Mouse (Mus musculus) Muller cell, postnatal 12 days (primary cell): ENCODE measurements around the gene Pola2.

Experiments
- DNase-seq: peaks from one replicate; pipeline ENCODE4 v3.0.0-alpha.2; 2015; ENCODE audit errors: inconsistent ontology term

The Pola2 gene

DNA sequence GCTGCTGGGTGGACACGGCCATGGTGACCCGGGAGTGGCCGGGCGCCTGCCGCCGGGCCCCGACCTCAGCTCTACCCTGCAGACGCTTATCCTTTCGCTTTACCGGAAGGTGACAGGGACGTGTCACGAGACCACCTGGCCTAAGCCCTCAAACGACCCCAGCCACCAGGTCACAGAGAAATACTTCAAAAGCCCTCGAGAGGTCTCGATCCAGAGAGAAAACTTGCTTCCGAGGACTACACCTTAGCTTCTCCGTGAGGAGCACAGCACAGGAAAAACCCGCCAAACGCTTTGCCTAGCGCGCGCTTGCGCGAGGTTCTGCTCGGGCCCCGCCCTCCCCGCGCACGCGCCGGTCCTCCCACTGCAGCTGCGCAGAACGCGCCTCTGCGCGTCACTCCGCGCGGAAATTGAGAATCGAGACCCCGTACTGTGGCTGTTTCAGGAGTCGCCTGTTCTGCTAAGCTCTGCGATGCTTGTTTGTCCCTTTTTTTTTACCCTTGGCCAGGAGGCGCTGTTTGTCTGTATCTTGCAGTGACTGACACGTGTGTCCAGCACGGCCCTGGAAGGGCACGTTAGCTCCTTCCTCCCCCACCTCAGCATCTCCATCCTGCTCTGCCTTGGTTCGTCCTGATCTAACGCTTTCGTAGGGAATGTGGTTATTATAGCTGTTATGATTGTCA lies at the start of gene Pola2:
TSS of gene Pola2 (minus strand) at position 320 of the 680 bp plus-strand sequence.
- DNase-seq: peak; percentile 87

GRCm38 (mm10) chr19:6013691-6014090 lies 49.7 kb upstream of the Pola2 start:
- DNase-seq: no peak

DNA sequence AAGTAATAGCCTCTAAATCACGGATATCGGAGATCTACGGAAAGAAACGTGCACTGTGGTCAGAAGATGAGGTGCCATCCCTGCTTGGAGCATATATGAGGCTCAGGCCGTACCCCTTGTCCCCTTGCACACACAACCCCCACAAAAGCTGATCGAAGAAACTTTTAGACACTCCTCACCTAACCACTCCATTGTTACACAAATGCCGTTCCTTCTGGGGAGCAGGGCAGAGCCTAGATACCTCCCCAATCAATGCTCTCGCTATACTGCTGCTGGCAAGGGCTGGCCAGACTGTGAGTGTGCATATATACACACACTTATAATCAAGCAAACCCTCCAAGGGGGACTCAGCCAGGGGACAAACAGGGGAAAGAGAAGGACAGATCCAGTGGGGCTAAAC lies 45.1 kb upstream of the Pola2 start:
- no peak for DNase-seq

- no peak for DNase-seq
Observed at GRCm38 (mm10) chr19:6007013-6007412, 43.0 kb upstream of the Pola2 start.

GRCm38 (mm10) chr19:6005541-6005940 lies 41.5 kb upstream of the Pola2 start:
- DNase-seq: peak; percentile 64

DNA sequence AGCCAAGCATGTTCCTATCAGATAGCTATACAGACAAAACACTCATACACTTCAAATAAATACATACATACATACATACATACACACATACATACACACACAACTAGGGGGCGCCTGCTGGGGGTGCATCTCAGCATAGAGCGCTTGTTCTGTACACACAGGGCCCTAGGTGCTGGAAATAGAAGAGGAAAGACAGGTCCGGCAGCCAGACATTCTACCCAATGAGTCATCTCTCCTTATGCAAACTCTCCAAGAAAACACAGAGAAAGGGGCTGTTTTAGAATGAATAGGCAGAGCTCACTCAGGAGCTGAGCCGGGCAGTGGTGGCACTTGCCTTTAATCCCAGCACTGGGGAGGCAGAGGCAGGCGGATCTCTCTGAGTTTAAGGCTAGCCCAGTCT lies 36.0 kb upstream of the Pola2 start:
- no peak for DNase-seq

GRCm38 (mm10) chr19:5998180-5998579 lies 34.2 kb upstream of the Pola2 start:
- DNase-seq: no peak

- no peak for DNase-seq
Observed at GRCm38 (mm10) chr19:5994711-5995110, 30.7 kb upstream of the Pola2 start.

DNA sequence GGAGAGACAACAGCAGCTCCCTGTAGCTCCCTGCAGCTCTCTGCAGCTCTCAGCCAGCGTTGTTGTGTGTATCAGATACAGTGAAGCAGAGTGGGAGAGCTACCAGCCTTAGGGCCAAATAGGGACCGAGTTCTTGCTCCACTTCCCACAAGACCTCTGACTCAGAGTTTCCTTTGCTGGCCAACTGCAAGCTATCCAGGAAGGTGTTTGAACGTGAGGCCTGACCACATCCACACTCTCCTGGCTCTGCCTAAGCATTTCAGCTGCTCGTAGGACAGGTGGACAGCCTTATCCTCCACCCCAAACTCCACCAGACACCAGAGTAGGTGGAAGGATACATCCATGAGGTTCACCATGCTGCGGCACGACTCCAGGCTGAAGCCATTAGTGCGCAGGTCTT lies 28.0 kb upstream of the Pola2 start:
- DNase-seq: peak; percentile 16

GRCm38 (mm10) chr19:5991467-5991866 lies 27.5 kb upstream of the Pola2 start:
- no peak for DNase-seq

DNA sequence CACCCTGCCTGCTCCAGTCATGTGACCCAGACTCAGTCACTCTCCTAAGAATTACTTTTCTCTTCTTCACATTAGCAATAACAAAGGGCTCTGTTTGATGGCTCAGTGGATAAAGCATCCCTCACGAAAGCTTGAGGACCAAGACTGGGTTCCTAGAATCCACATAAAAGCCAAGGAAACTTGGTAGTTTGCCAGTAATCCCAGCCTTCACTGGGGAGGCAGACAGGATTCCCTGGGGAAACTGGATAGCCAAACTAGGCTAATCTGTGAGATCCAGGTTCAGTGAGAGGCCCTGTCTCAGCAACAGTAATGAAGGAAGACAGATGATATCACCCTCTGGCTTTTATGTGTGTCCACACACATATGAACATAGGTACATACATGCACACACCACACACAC lies 26.9 kb upstream of the Pola2 start:
- no peak for DNase-seq

- DNase-seq: no peak
Observed at GRCm38 (mm10) chr19:5990033-5990432, 26.0 kb upstream of the Pola2 start.

DNA sequence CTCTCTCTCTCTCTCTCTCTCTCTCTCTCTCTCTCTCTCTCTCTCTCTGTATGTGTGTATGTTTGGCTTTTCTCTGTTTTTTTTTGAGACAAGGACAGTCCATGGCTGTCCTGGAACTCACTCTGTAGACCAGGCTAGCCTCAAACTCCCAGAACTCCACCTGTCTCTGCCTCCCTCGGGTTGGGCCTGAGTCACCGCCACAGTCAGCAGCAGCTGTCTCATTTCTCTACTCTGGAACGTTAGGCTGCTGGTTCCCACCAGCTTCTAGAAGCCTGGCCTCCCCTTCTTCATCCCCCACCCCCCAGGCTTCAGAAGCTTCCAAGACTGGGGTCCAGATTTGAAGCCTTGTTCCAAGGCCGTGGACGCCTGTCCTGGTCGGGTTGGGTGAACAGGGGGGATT lies 25.6 kb upstream of the Pola2 start:
- DNase-seq: no peak

DNA sequence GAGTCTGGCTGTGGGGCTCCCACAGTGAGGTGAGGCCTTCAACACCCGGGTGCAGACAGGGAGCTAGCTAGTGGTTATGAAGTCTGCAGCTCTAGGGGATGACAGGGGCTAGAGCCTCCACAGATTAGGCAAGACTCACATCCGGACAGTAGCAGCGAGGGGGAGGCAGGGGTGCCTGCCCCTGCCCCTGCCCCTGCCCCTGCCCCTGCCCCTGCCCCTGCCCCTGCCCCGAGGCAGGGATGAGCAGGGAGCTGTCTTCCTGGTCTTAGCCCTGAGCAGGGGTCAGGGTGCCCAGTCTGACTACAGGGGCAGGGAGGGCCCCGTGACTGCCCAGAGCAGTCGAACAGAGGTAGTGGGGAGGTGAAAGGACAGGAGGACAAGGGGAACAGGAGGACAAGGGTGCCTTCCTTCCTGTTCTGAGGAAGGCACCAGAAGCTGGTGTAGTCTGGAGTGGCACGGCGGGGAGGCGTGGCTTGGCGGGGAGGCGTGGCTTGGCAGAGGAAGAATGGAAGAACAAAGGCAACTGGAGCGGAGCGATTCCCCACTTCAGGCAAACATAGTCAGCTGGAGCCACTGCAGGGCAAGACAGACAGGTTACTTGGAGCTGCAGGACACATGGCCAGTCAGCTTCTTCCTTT lies 24.9 kb upstream of the Pola2 start:
- DNase-seq: peak; percentile 77

DNA sequence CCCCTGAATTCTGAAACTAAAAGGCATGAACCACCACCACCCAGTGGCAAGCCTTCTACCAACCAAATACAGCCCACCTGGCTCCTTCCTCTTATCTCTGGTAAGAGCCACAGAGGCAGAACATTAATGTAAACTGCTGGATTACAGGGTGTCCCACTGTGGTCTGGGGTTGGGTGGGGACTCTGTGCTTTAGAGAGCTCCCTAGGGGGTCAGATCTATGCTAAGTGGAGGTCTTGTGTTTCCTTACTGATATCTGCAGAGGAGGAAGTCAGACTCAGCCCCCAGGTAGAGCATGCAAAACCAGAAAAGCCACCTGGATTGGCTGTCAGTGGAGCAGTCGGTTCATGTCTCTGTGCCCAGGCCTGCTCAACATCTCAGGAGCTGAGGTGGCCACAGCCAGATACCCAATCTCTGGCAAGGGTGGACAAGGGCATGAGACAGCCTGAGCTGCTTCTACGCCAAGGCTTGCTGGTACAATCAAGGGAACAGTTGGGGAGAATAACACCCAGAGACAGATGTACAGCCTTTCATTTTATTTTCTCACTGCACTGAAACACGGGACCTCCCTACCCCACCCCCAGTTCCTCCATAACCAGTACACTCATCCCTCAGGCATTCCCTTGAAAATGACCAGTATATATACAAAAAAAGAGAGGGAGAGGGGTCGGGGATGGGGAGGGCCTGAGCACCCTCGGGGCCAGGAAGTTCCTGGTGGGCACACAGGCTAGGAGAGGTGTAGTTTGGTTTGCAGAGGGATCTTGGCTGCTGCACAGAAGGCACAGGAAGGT lies 24.2 kb upstream of the Pola2 start:
- no peak for DNase-seq

- no peak for DNase-seq
Observed at GRCm38 (mm10) chr19:5986043-5986442, 22.0 kb upstream of the Pola2 start, which contains the start of gene Slc22a20. Slc22a20 (minus strand) TSS chr19:5986143.

DNA sequence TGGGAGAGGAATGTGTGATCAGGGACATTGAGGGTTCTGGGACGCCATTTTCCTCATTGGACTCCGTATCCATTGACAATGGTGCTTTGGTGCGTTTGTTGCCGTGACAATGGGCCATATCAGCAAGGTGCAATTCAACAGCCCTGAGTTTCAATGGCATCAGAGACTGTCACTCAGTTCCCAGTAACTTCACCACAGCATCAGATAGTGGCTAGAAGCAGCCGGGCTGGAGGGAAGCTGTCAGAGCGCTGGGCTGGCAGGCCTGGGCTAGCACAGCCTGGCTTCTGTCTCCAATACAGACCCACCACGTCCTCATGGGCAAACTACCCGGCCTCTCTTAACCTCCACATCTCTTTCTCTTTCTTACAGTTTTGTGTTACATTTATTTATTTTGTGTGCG lies 16.5 kb upstream of the Pola2 start:
- no peak for DNase-seq

DNA sequence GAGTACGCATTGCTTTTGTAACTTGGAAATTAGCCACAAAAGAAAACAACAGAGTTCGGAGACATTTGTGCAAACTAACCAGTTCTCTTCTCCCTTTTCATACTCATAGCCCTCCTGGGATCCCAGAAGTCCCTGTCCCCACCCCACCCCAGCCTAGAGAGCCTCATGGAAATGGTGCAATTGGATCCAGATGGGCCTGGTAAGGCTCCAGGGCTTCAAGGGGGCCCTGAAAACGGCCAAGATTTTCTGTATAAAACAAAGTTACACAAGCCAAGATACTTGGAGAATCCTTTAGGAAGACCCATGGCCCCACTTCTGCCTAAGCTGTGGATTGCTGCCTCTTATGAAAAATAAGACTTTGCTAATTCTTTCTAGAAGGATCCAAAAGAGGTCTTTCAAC lies 13.7 kb upstream of the Pola2 start:
- DNase-seq: no peak

GRCm38 (mm10) chr19:5975676-5976075 lies 11.7 kb upstream of the Pola2 start:
- peak; percentile 27 for DNase-seq

DNA sequence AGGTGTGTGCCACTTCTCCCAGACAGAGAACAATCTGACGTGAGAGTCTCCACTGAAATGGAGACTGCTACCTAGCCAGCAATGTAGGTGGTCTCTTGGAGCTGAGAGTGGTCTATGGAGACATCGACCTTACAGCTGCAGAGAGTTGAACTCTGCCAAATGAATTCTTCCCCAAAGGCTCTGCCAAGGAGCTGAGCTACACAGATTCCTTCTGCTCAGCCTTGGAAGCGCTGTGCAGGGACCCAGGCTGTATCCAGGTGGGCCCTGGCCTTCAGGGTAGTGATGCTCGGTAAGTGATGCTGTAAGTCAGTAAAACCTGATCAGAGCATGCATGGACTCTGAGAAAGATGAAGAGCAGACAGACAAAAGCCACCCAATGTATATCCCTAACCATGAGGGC lies 11.1 kb upstream of the Pola2 start:
- DNase-seq: no peak

- no peak for DNase-seq
Observed at GRCm38 (mm10) chr19:5967664-5968063, 3.7 kb upstream of the Pola2 start.

GRCm38 (mm10) chr19:5966786-5967185 lies 2.8 kb upstream of the Pola2 start:
- no peak for DNase-seq

- DNase-seq: no peak
Observed at GRCm38 (mm10) chr19:5965910-5966309, 1.9 kb upstream of the Pola2 start.
